Mouse (Mus musculus): ENCODE data around the gene Zdhhc3.

DNA sequence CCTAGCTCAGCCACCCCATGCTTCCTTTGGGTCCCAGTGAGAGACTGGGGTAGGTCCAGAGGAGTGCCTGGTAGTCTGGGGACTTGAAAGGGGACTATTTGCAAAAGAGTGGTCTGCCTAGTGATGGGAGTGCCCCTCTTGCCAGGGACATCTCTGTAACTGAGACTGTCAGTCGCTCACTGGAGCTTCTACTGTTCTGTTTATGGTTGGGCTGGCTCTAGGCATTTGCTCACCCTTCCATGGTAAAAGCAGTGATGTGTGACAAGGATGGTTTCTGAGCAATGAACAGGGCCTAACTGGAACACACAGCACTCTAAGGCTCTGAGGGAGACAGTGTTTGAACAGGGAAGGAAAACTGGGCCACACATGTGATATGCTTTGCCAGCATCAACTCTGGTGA is 32.2 kb downstream of the Zdhhc3 start:
- TF ChIP-seq POLR2A (IDR thresholded peaks at IDR 0.05; ENCODE audit: insufficient read length, low read depth) = no peak
- TF ChIP-seq TCF12 (IDR thresholded peaks at IDR 0.05; ENCODE audit: insufficient read depth, poor library complexity, severe bottlenecking) = no peak
- no peak for TF ChIP-seq MYOD1 (IDR thresholded peaks at IDR 0.05; ENCODE audit: control insufficient read depth in 1 of 3, insufficient read length in 2 of 3, low read depth in 2 of 3)

Data from myocyte (in vitro differentiated cells).